Mouse (Mus musculus) T-helper 1 cell (primary cell): ENCODE results near the gene Dzip1l.
"Not testable (repeated sequence)": the region's sequence is repeated elsewhere in the genome, so short reads cannot be mapped to it uniquely, and the experiment has no call there.

Experiments used
- in situ Hi-C: fragments of 300-600 bp; cut with MboI, MseI; formaldehyde crosslinking; loops from one replicate; pipeline ENCODE4 v1.15.1; 2025; ENCODE audit warnings: high pct_unique_total_duplicates

Dzip1l gene

DNA sequence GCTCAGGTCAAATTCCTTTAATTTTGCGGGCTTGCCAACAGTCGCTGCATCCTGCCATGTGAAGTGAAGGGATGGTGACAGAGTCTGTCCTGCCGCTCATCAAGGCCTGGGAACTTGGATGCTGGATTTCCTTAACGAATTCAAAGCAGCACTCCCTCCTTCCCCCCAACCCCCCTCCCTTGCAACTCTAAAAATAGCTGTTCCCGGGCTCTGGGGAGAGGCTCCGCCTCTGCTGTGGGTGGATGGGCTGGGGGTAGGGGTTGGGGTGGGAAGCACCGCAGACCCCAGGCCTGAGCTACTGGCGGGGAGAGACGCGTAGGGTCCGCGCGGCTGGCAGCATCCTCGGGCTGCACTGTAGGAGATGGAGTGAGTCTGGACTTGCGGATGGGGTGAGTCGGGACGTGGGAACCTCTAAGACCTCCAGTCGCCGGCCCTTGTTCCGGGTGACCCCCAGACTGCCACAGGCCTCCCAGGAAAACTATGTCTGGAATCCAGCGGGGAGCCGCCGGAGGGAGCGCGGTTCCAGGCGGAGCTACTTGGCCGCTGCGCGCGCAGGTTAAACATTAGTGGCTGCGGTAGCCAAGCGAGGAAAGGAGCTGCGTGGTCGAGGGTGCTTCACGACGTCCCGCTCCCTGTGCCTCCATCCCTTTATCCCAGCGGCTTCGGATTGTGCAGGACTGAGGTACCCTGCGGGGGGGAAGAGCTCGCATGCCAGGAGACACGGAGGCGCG lies at the start of gene Dzip1l:
Dzip1l (plus strand) TSS at position 216 of the 731 bp plus-strand sequence.
- in situ Hi-C loops: no loop called here

DNA sequence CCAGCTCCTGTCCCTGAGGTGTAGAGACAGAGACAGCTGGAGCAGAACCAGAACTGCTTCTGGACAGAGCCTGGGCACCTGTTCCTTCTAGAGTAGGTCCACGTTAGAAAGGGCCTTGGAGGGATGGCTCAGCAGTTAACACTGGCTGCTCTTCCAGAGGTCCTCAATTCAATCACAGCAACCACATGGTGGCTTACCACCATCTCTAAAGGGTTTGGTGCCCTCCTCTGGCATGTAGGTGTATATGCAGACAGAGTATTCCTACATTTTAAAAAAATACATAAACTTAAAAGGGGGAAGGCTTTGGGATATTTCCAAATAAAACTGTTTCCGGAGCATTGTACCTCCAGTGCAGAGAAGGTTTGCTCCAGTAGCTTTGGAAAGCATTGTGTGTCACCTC lies 48.6 kb upstream of the Dzip1l start:
- in situ Hi-C loops: no loop called here

DNA sequence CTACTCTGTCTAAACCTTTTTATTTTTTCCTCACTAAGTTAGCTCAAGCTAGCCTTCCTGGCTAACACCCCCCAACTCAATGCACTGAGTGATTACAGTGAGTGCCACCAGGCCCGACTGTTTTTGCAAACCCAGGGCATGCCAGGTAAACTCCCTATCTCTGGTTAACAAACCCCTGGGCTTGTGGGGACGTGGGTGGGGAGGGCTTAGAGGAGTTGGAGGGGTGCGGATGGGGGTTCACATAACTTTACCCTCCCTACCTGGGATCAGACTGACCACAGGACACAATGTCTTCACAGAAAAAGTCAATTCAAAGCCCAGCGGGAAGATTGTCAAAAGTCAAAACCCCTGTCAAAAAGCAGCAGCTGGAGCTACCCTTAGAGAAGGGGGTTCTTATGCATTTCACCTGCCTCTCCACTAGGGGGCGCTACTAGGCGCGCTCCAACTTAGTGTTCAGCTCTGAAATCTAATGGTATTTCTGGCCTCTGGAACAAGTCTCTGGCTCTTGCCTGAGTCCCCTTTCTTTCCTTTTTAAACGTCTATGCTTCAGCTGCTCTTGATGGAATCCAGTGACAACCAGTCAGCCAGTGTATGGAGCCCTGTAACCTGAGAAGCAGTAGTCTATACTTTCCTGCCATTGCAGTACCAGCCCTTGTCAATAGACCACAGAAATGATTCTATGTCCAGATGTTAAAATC lies 41.6 kb upstream of the Dzip1l start:
- in situ Hi-C loops: no loop called here

DNA sequence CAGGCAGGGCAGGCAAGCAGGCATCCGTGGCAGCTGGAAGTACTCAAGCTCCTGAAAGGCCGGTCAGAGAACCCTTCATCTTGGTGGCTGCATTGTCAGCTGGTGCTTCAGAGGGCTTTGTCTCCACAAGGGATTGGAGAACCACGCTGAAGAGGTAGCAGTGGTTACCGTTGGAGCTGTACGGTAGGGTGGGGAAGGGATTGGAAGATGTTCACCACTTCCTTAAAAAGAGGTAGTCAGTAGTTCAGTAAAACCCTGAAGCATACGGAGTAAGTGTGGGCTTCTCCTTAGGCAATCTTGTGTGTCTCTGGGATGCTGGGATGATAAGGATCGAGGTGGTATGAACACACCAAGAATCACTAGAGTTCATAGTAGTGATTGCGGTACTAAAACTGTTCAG lies 38.2 kb upstream of the Dzip1l start:
- in situ Hi-C loops: no loop called here

DNA sequence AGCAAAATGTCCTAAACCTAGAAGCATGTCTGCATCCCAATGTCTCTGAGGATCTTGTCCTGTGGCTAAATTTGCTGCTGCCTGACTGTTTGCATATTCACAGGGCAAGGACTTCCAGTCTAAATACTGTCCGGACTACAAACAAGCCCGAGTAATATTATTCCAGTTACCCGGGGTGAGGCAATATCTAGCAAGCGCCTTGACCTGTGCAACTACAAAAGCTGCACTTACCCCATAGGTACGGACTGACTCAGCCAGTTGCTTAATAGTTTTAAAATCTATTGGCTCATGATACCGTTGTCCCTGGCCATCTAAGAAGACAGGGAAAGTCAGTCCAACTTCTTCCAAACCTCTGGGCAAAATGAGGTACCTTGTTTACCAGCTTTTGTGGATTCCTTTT lies 30.2 kb upstream of the Dzip1l start:
- in situ Hi-C loops: not testable (repeated sequence)

DNA sequence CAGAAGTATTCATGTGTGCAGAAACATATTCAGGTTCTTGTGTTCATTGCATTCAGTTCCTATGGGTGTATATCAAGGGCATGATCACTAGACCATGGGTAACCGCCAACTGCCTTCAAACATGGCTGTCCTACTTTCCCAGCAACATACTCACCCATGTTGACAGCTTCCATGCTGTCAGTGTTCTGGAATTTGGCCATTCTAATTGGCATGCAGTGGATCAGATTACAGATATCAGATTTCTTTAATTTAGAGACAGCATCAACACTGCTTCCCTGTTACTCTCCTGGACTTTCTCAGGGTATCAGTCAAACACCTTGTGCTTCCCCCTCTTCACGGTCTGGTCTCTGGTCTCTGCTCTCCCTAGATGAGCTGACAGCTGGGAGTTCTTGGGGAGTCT lies 25.7 kb upstream of the Dzip1l start:
- in situ Hi-C loops: no loop called here

DNA sequence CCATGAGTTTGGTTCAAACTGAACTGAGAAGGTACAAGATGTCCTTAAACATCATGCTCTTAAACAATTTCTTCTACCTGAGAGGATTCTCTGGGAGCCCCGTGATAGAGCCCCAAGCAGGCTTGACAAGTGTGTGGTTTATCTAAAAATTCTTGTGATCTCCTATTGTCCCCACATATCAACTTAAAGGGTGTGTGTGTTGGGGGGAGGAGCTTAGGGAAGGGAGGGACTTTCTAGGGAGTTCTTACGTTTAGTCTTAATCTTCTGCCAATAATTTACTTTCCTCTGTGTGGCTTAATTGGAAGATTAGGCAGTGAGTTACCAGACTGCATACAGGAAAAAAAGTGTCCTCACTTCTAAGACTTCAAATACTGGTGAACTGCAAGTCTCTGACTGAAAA lies 17.1 kb upstream of the Dzip1l start, which contains the start of gene A4gnt:
A4gnt (plus strand) TSS at position 301 of the 400 bp plus-strand sequence.
- in situ Hi-C loops: no loop called here

DNA sequence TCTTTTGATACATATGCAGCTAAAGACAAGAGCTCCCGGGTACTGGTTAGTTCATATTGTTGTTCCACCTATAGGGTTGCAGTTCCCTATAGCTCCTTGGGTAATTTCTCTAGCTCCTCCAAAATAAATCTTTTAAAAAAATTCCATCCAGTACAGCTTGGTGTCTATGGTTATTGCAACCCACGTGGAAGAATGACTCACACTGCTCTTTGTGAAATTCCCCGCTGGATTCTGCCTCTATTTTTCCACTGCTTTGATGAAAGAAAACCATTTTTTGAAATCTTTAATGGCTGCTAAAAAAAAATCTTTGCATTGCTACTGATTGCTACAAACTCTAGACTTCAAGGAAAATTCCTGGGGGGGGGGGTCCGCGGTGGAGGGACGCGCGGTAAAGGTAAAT lies 9.6 kb upstream of the Dzip1l start:
- in situ Hi-C loops: no loop called here

DNA sequence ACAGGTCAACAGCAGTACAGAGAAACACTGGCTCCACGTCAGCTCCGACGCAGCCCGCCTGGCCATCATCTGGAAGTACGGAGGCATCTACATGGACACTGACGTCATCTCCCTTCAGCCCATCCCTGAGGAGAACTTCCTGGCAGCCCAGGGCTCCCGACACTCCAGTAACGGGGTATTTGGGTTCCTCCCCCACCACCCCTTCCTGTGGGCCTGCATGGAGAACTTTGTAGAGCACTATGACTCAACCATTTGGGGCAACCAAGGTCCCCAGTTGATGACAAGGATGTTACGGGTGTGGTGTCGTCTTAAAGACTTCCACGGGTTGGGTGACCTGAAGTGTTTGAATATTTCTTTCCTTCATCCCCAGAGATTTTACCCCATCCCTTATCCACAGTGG lies 9.1 kb upstream of the Dzip1l start:
- in situ Hi-C loops: no loop called here

DNA sequence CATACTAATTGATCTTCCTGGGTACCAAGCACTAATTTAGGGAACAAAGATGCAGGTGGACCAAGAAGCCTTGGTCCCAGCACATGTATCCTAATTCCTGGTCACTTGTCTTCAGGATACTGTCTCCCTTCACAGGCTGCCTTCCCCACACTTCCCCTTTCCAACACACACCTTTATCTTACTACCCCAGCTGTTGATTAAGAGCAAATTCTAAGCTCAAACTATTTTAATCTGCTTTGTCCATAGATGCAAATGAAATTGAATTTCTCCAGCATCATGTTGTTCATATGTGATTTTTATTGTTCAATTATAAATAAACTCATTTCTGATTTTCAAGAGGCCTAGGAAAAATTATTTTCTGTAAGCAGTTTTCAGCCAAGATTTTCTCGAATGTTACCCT lies 7.3 kb upstream of the Dzip1l start:
- in situ Hi-C loops: no loop called here

DNA sequence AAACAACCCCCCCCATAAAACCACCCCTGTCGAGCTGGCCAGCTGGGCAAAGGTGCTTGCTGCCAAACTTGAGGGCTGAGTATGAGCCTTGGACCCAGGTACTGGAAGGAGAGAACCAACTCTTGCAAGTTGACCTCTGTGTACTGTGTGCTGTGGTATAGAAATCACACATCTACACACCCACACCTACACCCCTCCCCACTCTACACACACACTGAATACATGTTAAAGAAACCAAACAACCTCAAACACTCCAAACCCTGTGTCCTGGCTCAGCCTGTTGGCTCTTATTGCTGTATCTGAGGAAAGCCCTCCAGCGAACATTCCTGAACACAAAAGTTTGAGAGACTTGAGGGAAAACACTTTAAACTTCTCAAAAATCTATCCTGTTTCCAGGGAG lies 6.3 kb upstream of the Dzip1l start:
- in situ Hi-C loops: no loop called here

DNA sequence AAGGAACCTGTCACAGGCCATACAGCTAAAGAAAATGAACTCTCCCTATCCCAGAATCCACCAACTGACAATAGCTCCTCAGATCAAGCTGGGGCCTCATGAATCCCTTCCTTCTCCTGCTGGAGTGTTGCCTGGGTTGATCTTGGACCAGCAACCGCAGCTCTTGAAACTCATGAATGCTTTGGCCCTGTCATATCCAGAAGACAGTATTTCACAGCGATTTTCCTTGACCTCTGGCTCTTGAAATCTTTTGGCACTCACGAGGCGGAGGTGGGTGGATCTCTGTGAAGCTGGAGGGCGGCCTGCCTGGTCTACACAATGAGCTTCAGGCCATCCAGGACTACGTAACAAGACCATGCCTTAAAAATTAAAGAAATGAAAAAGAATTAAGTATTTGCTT lies 5.2 kb upstream of the Dzip1l start:
- in situ Hi-C loops: no loop called here

DNA sequence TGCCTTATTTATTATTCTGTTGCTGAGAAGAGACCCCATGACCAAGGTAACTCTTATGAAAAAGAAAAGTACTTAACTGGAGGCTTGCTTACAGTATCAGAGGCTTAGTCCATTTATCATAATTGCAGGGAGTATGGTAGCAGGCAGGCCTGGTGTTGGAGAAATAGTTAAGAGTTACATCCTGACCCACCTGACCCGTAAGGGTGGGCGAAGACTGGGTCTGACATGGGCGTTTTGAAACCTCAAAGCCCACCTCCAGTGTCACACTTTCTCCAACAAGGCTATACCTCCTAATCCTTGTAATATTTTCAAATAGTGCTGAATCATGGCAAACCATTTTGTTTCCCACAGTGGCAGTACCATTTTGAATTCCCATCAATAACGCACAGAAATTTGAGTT lies 715 bp upstream of the Dzip1l start:
- in situ Hi-C loops: no loop called here

DNA sequence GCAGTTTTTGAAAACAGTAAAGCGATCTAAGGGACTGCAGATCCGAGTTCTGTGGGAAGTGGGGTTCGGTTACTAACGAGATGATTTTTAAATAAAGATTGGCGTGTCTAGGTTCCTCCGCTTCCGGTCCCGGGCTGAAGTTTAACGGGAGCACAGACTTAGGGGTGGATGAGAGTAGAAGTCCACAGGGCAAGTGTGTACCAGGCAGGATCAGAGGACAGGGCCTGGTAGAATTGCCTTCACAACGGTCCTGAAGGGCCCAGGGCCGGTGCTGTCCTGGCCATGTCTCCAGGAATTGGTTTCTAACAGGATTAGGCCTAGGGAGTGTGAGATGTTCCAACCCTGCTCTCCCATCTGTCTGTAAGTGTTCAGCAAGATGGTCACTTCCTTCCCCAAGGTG lies 775 bp downstream of the Dzip1l start:
- in situ Hi-C loops: no loop called here

DNA sequence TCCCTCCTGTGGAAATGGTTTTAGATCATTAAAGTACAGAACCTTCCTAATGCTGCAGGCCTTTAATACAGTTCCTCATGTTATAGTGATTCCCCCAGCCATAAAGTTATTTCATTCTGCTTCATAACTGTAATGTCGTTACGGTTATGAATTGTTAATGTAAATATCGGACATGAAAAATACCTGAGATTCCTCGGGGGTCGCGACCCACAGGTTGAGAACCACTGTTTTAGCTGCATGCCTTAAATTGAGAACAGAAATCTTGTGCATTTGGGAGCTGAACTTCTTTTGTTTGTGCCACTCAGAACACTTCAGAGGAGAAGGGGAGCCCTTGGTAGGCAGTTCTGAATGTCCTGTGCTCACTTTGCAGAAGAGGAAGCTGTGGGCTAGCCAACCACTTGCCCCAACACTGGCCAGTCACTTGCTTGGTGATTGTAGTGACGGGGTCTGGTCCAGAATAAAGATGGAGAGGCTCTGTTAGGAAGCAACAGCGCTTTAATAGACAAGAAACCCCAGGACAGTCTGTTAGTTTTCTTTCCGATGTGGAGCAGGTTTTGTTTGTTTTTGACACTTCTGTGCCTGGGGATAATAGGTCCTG lies 1.3 kb downstream of the Dzip1l start:
- in situ Hi-C loops: no loop called here

DNA sequence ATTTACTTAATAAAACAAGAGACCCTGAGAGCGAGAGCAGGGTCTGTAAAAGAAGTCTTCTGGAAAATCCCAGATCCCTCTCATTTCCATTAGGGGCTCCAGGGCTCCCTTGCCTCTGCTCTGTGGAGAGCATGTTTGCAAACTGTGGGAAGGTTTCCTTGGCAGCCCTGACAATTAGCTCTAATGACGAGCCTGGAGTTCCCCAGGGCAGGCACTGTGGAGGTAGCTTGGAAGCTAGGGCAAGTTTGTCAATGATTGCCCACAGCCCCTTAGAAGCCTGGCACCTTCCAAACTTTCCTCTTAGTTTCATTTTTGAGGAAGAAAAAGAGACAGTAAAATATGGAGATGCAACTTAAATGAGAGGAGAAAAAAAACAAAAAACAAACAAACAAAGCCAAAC lies 2.5 kb downstream of the Dzip1l start:
- in situ Hi-C loops: no loop called here

DNA sequence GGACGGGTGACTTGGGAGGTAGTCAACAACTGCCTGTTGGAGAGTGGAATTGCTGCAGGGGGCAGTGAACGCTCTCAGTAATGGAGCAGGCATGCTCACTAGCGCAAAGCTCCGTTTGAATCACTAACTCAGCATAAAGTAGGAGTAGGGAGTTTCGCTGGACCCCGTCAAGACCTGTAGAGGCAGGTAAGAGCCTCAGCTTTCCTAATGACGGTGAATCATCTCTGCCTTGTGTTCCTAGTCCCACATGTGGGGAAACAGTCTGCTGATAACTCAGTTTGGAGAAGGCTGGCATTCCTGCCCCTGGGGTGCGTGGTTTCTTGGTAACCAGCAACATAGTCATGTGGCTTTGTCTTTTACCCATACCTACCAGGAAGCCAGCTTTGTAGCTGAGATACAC lies 3.0 kb downstream of the Dzip1l start:
- in situ Hi-C loops: no loop called here

DNA sequence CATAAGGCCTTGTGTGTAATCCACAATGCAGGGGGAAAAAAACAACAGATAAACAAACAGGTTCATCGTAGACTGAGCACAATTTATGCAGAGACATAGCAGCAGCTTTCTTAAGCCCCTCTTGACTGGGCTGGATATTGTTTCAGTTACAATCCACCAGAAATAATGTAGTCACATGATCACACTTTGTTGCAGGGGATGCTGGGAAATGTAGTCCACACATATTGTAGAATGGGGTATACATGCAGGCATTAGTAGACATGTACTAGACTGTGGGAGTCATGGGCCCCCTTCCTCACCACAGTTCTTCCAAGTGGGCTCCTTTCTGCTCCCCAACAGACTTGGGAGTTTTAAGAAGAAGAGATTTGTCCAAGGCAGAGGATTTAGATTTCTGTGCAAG lies 7.5 kb downstream of the Dzip1l start:
- in situ Hi-C loops: no loop called here

DNA sequence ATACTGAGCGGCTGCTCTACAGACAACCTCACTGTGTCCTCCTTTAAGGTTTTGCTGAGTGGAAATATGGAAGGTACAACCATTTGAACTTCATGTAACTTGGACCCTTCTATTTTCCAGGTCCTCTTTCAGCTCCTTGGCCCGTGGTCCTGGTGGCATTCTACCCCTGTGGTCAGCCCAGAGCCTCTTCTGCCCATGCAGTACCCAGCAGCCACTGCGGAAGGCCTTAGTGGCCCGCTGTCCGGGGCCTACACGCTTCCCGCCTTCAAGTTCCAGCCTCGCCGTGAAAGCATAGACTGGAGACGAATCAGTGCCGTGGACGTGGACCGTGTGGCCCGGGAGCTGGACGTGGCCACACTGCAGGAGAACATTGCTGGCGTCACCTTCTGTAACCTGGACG lies 7.9 kb downstream of the Dzip1l start:
- in situ Hi-C loops: no loop called here

DNA sequence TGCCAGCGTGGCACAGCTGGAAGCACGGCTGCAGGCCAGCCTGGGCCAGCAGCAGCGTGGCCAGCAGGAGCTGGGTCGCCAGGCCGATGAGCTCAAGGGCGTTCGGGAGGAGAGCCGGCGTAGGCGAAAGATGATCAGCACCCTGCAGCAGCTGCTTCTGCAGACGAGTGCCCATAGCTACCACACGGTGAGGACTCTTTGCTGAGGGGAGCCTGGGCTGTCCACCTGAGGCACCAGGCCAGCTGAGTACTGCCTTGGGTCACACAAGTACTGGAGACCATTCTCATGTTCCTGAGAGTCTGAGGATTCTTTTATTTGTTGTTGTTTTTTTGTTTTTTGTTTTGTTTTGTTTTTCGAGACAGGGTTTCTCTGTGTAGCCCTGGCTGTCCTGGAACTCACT lies 8.4 kb downstream of the Dzip1l start:
- in situ Hi-C loops: no loop called here

DNA sequence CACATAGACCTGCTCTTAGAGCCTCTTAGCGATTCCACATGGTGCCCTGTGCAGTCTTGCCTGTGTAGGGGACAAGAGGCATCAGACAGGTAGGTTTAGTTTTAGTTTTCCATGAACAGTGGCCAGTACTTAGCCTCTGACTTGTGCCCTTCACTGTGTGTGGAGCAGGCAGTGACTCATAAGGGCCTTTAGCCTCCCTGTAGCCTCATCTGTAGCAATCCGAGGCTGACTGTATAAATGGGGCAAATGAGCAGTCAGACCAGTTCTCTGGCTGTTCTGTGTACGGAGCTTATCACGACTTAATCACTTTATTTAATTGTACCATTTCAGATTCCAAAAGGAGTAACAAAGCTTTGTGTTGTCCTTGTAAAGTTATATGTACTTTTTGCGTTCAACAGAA lies 10.7 kb downstream of the Dzip1l start:
- in situ Hi-C loops: no loop called here

DNA sequence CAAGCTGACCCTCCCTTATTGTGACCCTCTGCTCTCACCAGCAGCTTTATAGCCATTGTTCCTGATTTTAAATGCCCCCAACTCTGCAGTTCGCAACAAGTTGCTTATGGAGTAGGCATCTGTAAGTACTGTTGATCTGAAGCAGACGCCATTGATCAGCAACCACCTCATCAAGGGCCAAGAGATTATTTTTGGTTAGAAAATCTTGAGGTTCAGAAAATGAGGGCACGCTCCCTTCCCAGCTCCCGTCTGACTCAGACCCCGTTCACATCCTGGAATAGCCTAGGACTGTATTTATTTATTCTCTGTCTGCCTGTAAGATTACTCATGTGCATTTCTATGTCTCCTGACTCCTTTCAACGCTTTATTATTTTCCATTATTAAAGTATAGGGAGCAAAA lies 16.1 kb downstream of the Dzip1l start:
- in situ Hi-C loops: no loop called here

DNA sequence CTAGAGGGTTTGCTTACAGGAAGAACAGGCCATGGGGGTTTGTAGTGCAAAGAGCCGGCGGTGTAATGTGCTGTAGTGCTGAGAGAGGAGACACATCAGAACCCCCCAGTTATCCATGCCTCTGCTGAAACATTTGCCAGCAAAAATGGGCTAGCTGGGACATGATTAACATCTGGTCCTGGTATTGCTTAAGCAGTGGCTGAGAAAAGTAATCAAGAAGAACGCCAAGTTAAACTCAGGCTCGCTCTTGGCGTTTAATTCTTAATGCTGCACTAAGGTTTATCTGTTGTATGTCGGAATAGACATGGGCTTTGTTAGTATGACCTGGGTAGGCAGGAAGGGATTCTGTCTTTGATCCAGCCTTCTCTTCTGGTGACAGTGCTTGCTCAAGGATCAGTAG lies 16.8 kb downstream of the Dzip1l start:
- in situ Hi-C loops: no loop called here
